Mouse (Mus musculus) cerebral cortex, adult 2 months (tissue): Measurements from ENCODE around the gene Gpr146.

Experiments
- WGBS: fragments of 180-500 bp; shearing (Covaris S2); methylation state at CpG from one replicate; pipeline ENCODE4 v1.1.7; 2018; 5-methylcytosine and 5-hydroxymethylcytosine counted together

Gpr146 gene

GRCm38 (mm10) chr5:139358653-139359052 lies 18.8 kb upstream of the Gpr146 start:
- 87% methylated on average over 2 of the region's 2 CpGs for WGBS

GRCm38 (mm10) chr5:139359244-139359643 lies 18.3 kb upstream of the Gpr146 start:
- whole genome bisulfite sequencing, result 92% methylated on average over 5 of the region's 5 CpGs

GRCm38 (mm10) chr5:139363858-139364257 lies 13.6 kb upstream of the Gpr146 start:
- 28% methylated on average over 7 of the region's 7 CpGs for WGBS

GRCm38 (mm10) chr5:139364260-139364910 lies 13.1 kb upstream of the Gpr146 start:
- WGBS, result 22% methylated on average over 12 of the region's 12 CpGs

GRCm38 (mm10) chr5:139364911-139365571 lies 12.5 kb upstream of the Gpr146 start:
- 9% methylated on average over 5 of the region's 5 CpGs for WGBS

- 88% methylated on average over 1 of the region's 1 CpGs for WGBS
These were observed 11.7 kb upstream of the Gpr146 start for GRCm38 (mm10) chr5:139365827-139366226.

- 68% methylated on average over 11 of the region's 11 CpGs for WGBS
These were observed 11.0 kb upstream of the Gpr146 start for GRCm38 (mm10) chr5:139366484-139366883.

- 68% methylated on average over 4 of the region's 4 CpGs for WGBS
These were observed 9.5 kb upstream of the Gpr146 start for GRCm38 (mm10) chr5:139367884-139368458.

GRCm38 (mm10) chr5:139368638-139369320 lies 8.7 kb upstream of the Gpr146 start:
- WGBS, result 86% methylated on average over 11 of the region's 11 CpGs

GRCm38 (mm10) chr5:139370336-139370735 lies 7.2 kb upstream of the Gpr146 start:
- 87% methylated on average over 6 of the region's 6 CpGs for WGBS

GRCm38 (mm10) chr5:139371118-139371517 lies 6.4 kb upstream of the Gpr146 start:
- WGBS, result 54% methylated on average over 5 of the region's 5 CpGs

- whole genome bisulfite sequencing, result under 1% methylated on average over 39 of the region's 39 CpGs
These were observed 5.7 kb upstream of the Gpr146 start for GRCm38 (mm10) chr5:139371631-139372401.

GRCm38 (mm10) chr5:139373126-139373525 lies 4.4 kb upstream of the Gpr146 start:
- 72% methylated on average over 3 of the region's 3 CpGs for WGBS

GRCm38 (mm10) chr5:139373889-139374444 lies 3.5 kb upstream of the Gpr146 start:
- 83% methylated on average over 6 of the region's 6 CpGs for WGBS

GRCm38 (mm10) chr5:139374841-139375240 lies 2.7 kb upstream of the Gpr146 start:
- 90% methylated on average over 2 of the region's 2 CpGs for WGBS

GRCm38 (mm10) chr5:139378271-139378556 lies 717 bp downstream of the Gpr146 start:
- WGBS, result 85% methylated on average over 7 of the region's 7 CpGs

GRCm38 (mm10) chr5:139378986-139379629 lies 1.6 kb downstream of the Gpr146 start:
- WGBS, result 51% methylated on average over 21 of the region's 21 CpGs

GRCm38 (mm10) chr5:139379771-139380384 lies 2.4 kb downstream of the Gpr146 start:
- 19% methylated on average over 8 of the region's 8 CpGs for WGBS

GRCm38 (mm10) chr5:139380385-139381248 lies 3.1 kb downstream of the Gpr146 start:
- 2% methylated on average over 73 of the region's 73 CpGs for WGBS
